Mouse (Mus musculus): ENCODE results near the gene Dhx32. TPM values are rescaled to one million over a fixed set of nuclear protein-coding genes. Genes with fewer than 3 reads are reported as not detected.

Dhx32 gene
- total RNA-seq, 1 experiment, result 42.3 TPM

- H3K36me3 ChIP-seq (ENCODE audit: control insufficient read depth, insufficient read depth, low read length, poor library complexity, severe bottlenecking), result peaks cover 33% of the 10 kb centered on the region
- DNase-seq (ENCODE audit: low read depth, low spot score), result no peak
- no peaks in the 10 kb centered on the region for H3K4me1 ChIP-seq (ENCODE audit: control insufficient read depth in 2 of 2, insufficient read depth in 2 of 2, low read length in 2 of 2, poor library complexity in 1 of 2)
- H3K9me3 ChIP-seq (ENCODE audit: control insufficient read depth, insufficient read depth, low read depth, low read length), result no peaks in the 10 kb centered on the region
- no peak overlapping the region; the same call in 1 of the 2 replicates for H3K9ac ChIP-seq (ENCODE audit: insufficient read depth, low read depth, low read length, poor library complexity, severe bottlenecking)
- peak overlapping the region; percentile 18; the same call in 1 of the 2 replicates for H3K27ac ChIP-seq (ENCODE audit: insufficient read depth, low read depth, low read length, poor library complexity, severe bottlenecking)
- no peak for TF ChIP-seq ZNF384 (IDR thresholded peaks at IDR 0.05; ENCODE audit: low read depth, low read length)
- TF ChIP-seq ZC3H11A (IDR thresholded peaks at IDR 0.05; ENCODE audit: borderline replicate concordance, low read depth, low read length), result no peak
- no peak for TF ChIP-seq HCFC1 (IDR thresholded peaks at IDR 0.05; ENCODE audit: borderline replicate concordance, insufficient read depth, low read length)
- no peak for TF ChIP-seq MAFK (IDR thresholded peaks at IDR 0.05; ENCODE audit: insufficient read depth, low read depth, low read length)
- no peak for TF ChIP-seq CHD2 (IDR thresholded peaks at IDR 0.05; ENCODE audit: low read depth, low read length)
- no peak overlapping the region for H3K4me3 ChIP-seq (ENCODE audit: insufficient read depth in 1 of 2, low read depth in 1 of 2, low read length in 2 of 2, poor library complexity in 1 of 2, severe bottlenecking in 1 of 2)
- in situ Hi-C loops (cut with MboI; ENCODE audit: low sequenced_read_pairs in 2 of 2, unreplicated experiment in 2 of 2), result no loop called here
Measured at GRCm38 (mm10) chr7:133727027-133727426, 55.5 kb downstream of the Dhx32 start.

GRCm38 (mm10) chr7:133725571-133725970, 57.0 kb downstream of the Dhx32 start:
- no peak overlapping the region for H3K4me3 ChIP-seq (ENCODE audit: insufficient read depth in 1 of 2, low read depth in 1 of 2, low read length in 2 of 2, poor library complexity in 1 of 2, severe bottlenecking in 1 of 2)
- TF ChIP-seq CHD2 (IDR thresholded peaks at IDR 0.05; ENCODE audit: low read depth, low read length) (no peak), ZC3H11A (IDR thresholded peaks at IDR 0.05; ENCODE audit: borderline replicate concordance, low read depth, low read length) (no peak), MAFK (IDR thresholded peaks at IDR 0.05; ENCODE audit: insufficient read depth, low read depth, low read length) (no peak), ZNF384 (IDR thresholded peaks at IDR 0.05; ENCODE audit: low read depth, low read length) (no peak), HCFC1 (IDR thresholded peaks at IDR 0.05; ENCODE audit: borderline replicate concordance, insufficient read depth, low read length) (no peak)
- no peaks in the 10 kb centered on the region for H3K9me3 ChIP-seq (ENCODE audit: control insufficient read depth, insufficient read depth, low read depth, low read length)
- in situ Hi-C loops (cut with MboI; ENCODE audit: low sequenced_read_pairs in 2 of 2, unreplicated experiment in 2 of 2), result no loop called here
- no peak overlapping the region for H3K9ac ChIP-seq (ENCODE audit: insufficient read depth, low read depth, low read length, poor library complexity, severe bottlenecking)
- DNase-seq (ENCODE audit: low read depth, low spot score), result no peak
- peaks cover 39% of the 10 kb centered on the region for H3K36me3 ChIP-seq (ENCODE audit: control insufficient read depth, insufficient read depth, low read length, poor library complexity, severe bottlenecking)
- H3K4me1 ChIP-seq (ENCODE audit: control insufficient read depth in 2 of 2, insufficient read depth in 2 of 2, low read length in 2 of 2, poor library complexity in 1 of 2), result no peaks in the 10 kb centered on the region
- no peak overlapping the region for H3K27ac ChIP-seq (ENCODE audit: insufficient read depth, low read depth, low read length, poor library complexity, severe bottlenecking)

GRCm38 (mm10) chr7:133724844-133725243, 57.7 kb downstream of the Dhx32 start:
- Histone ChIP-seq H3K27ac (ENCODE audit: insufficient read depth, low read depth, low read length, poor library complexity, severe bottlenecking) (no peak overlapping the region), H3K9ac (ENCODE audit: insufficient read depth, low read depth, low read length, poor library complexity, severe bottlenecking) (no peak overlapping the region), H3K4me3 (ENCODE audit: insufficient read depth in 1 of 2, low read depth in 1 of 2, low read length in 2 of 2, poor library complexity in 1 of 2, severe bottlenecking in 1 of 2) (no peak overlapping the region), H3K9me3 (ENCODE audit: control insufficient read depth, insufficient read depth, low read depth, low read length) (no peaks in the 10 kb centered on the region), H3K36me3 (ENCODE audit: control insufficient read depth, insufficient read depth, low read length, poor library complexity, severe bottlenecking) (peaks cover 45% of the 10 kb centered on the region), H3K4me1 (ENCODE audit: control insufficient read depth in 2 of 2, insufficient read depth in 2 of 2, low read length in 2 of 2, poor library complexity in 1 of 2) (no peaks in the 10 kb centered on the region)
- DNase-seq (ENCODE audit: low read depth, low spot score), result no peak
- no peak for TF ChIP-seq MAFK (IDR thresholded peaks at IDR 0.05; ENCODE audit: insufficient read depth, low read depth, low read length)
- TF ChIP-seq ZC3H11A (IDR thresholded peaks at IDR 0.05; ENCODE audit: borderline replicate concordance, low read depth, low read length), result no peak
- TF ChIP-seq ZNF384 (IDR thresholded peaks at IDR 0.05; ENCODE audit: low read depth, low read length), result no peak
- no peak for TF ChIP-seq CHD2 (IDR thresholded peaks at IDR 0.05; ENCODE audit: low read depth, low read length)
- no peak for TF ChIP-seq HCFC1 (IDR thresholded peaks at IDR 0.05; ENCODE audit: borderline replicate concordance, insufficient read depth, low read length)
- in situ Hi-C loops (cut with MboI; ENCODE audit: low sequenced_read_pairs in 2 of 2, unreplicated experiment in 2 of 2), result no loop called here

- in situ Hi-C loops (cut with MboI; ENCODE audit: low sequenced_read_pairs in 2 of 2, unreplicated experiment in 2 of 2), result no loop called here
- Histone ChIP-seq H3K27ac (ENCODE audit: insufficient read depth, low read depth, low read length, poor library complexity, severe bottlenecking) (no peak overlapping the region), H3K4me1 (ENCODE audit: control insufficient read depth in 2 of 2, insufficient read depth in 2 of 2, low read length in 2 of 2, poor library complexity in 1 of 2) (no peaks in the 10 kb centered on the region), H3K9ac (ENCODE audit: insufficient read depth, low read depth, low read length, poor library complexity, severe bottlenecking) (no peak overlapping the region), H3K9me3 (ENCODE audit: control insufficient read depth, insufficient read depth, low read depth, low read length) (no peaks in the 10 kb centered on the region), H3K36me3 (ENCODE audit: control insufficient read depth, insufficient read depth, low read length, poor library complexity, severe bottlenecking) (peaks cover 71% of the 10 kb centered on the region), H3K4me3 (ENCODE audit: insufficient read depth in 1 of 2, low read depth in 1 of 2, low read length in 2 of 2, poor library complexity in 1 of 2, severe bottlenecking in 1 of 2) (no peak overlapping the region)
- no peak for TF ChIP-seq ZNF384 (IDR thresholded peaks at IDR 0.05; ENCODE audit: low read depth, low read length)
- TF ChIP-seq ZC3H11A (IDR thresholded peaks at IDR 0.05; ENCODE audit: borderline replicate concordance, low read depth, low read length), result no peak
- no peak for TF ChIP-seq CHD2 (IDR thresholded peaks at IDR 0.05; ENCODE audit: low read depth, low read length)
- no peak for TF ChIP-seq HCFC1 (IDR thresholded peaks at IDR 0.05; ENCODE audit: borderline replicate concordance, insufficient read depth, low read length)
- no peak for TF ChIP-seq MAFK (IDR thresholded peaks at IDR 0.05; ENCODE audit: insufficient read depth, low read depth, low read length)
- no peak for DNase-seq (ENCODE audit: low read depth, low spot score)
Measured at GRCm38 (mm10) chr7:133720616-133721015, 61.9 kb downstream of the Dhx32 start.

- TF ChIP-seq HCFC1 (IDR thresholded peaks at IDR 0.05; ENCODE audit: borderline replicate concordance, insufficient read depth, low read length), result no peak
- no peak for TF ChIP-seq CHD2 (IDR thresholded peaks at IDR 0.05; ENCODE audit: low read depth, low read length)
- no peak for TF ChIP-seq ZC3H11A (IDR thresholded peaks at IDR 0.05; ENCODE audit: borderline replicate concordance, low read depth, low read length)
- no peak for TF ChIP-seq ZNF384 (IDR thresholded peaks at IDR 0.05; ENCODE audit: low read depth, low read length)
- TF ChIP-seq MAFK (IDR thresholded peaks at IDR 0.05; ENCODE audit: insufficient read depth, low read depth, low read length), result no peak
- Histone ChIP-seq H3K9me3 (ENCODE audit: control insufficient read depth, insufficient read depth, low read depth, low read length) (no peaks in the 10 kb centered on the region), H3K4me1 (ENCODE audit: control insufficient read depth in 2 of 2, insufficient read depth in 2 of 2, low read length in 2 of 2, poor library complexity in 1 of 2) (no peaks in the 10 kb centered on the region), H3K36me3 (ENCODE audit: control insufficient read depth, insufficient read depth, low read length, poor library complexity, severe bottlenecking) (peaks cover 73% of the 10 kb centered on the region), H3K9ac (ENCODE audit: insufficient read depth, low read depth, low read length, poor library complexity, severe bottlenecking) (no peak overlapping the region), H3K27ac (ENCODE audit: insufficient read depth, low read depth, low read length, poor library complexity, severe bottlenecking) (no peak overlapping the region), H3K4me3 (ENCODE audit: insufficient read depth in 1 of 2, low read depth in 1 of 2, low read length in 2 of 2, poor library complexity in 1 of 2, severe bottlenecking in 1 of 2) (no peak overlapping the region)
- no peak for DNase-seq (ENCODE audit: low read depth, low spot score)
- in situ Hi-C loops (cut with MboI; ENCODE audit: low sequenced_read_pairs in 2 of 2, unreplicated experiment in 2 of 2), result no loop called here
Measured at GRCm38 (mm10) chr7:133718580-133718979, 63.9 kb downstream of the Dhx32 start.
